Mouse (Mus musculus): ENCODE data around the gene Tnp1.

DNA sequence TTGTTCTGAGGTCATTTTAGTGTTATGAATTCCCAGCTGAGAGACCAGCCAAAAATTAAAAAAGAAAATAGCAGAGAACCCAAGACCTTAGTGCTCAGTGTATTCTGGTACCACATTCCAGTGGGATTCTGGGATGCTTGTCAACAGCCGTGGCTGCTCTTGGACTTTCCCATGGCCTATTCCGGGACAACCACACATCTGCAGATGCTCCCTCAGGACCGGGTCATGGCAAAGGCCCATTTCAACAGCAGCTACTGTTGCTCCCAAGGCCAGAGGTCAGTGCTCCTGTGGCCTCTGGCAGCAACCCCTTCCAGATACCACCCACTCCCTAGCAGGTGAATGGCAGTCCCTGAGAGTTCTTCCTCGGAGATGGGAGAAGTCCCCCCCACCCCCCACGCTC, 13.7 kb downstream of the Tnp1 start:
- no peak for TF ChIP-seq CTCF (IDR thresholded peaks at IDR 0.05; ENCODE audit: control insufficient read depth, insufficient read depth, low read length)
- no peak for TF ChIP-seq POLR2A (IDR thresholded peaks at IDR 0.05; ENCODE audit: borderline replicate concordance, control insufficient read depth, low read depth, low read length)

All from bone marrow, adult 2 months (tissue).